Mouse (Mus musculus): ENCODE measurements around the gene Aebp1. TPM values are rescaled to one million over a fixed set of nuclear protein-coding genes. Genes with fewer than 3 reads are reported as not detected.

The Aebp1 gene
- total and polyA plus RNA-seq, 2 experiments from 2014 or later: 19.8 to 25.8 TPM

DNA sequence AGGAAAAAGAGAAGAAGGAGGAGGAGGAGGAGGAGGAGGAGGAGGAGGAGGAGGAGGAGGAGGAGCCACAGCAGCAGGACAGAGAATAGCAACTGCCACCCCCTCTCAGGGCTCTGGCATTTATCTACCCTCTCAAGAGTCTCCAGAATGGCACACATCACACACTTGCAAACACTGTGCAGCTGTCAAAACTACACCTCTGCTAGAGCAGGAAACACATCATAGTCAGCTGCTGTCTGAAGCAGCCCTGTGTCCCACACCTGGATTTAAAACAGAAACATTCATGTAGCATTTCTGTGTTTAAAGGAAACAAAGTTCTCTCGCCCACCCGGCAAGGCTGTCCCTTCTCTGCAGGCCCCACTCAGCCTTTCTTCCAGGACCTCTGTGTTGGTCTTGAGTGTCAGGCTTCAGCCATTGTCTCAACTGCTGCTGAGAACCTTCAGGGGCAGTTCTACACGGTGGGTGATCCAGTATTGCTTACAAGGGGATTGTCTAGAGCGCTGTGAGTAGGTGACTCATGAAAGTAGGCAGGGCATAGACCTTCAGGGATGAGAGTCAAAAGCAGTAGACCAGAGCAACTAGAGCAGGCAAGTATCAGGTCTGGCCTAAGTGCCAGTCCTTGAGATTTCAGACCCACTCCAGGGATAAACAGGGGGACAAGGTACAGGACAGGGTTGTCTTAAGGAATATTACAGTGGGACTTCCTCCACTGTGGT is 10.6 kb upstream of the Aebp1 start:
- no peak for TF ChIP-seq CTCF (IDR thresholded peaks at IDR 0.05)
- Histone ChIP-seq H3K9me3 (ENCODE audit: low read length) (no peaks in the 10 kb centered on the region), H3K9ac (replicated peaks; ENCODE audit: low read length, poor library complexity, severe bottlenecking) (no peak overlapping the region), H3K27me3 (ENCODE audit: insufficient read depth, low read length) (no peaks in the 10 kb centered on the region; the same call in 1 of the 2 replicates), H3K36me3 (ENCODE audit: insufficient read depth, low read length) (no peaks in the 10 kb centered on the region), H3K4me2 (ENCODE audit: low read depth, low read length, poor library complexity, severe bottlenecking) (no peak overlapping the region), H3K4me1 (ENCODE audit: insufficient read depth, low read length) (no peaks in the 10 kb centered on the region), H3K27ac (ENCODE audit: low read depth, low read length) (no peak overlapping the region), H3K4me3 (ENCODE audit: low read depth, low read length) (no peak overlapping the region)
- 60% methylated on average over 4 of the region's 4 CpGs for WGBS
- DNase-seq (ENCODE audit: low spot score): no peak
- ATAC-seq (ENCODE audit: low FRiP score): no peak

DNA sequence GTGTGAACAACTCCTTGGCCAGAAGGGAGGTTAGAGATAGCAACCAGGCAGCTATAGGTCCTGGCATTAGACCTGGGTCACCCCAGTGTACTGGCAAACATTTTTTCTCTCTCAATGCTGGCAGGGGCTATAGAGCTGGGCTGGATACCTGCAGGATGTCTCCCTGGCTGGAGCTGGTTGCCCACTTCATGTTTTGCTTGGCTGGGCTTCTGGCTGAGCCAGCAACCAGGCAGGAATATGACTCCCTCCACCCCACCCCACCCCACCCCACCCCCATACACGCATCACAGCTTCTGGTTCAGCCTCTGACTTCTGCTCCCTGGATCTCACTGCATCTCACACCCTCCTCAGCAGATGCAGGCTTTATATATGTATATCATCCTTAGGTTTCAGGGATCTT is 9.4 kb upstream of the Aebp1 start:
- H3K36me3 ChIP-seq (ENCODE audit: insufficient read depth, low read length): no peaks in the 10 kb centered on the region
- no peaks in the 10 kb centered on the region; the same call in 1 of the 2 replicates for H3K27me3 ChIP-seq (ENCODE audit: insufficient read depth, low read length)
- no peak overlapping the region for H3K27ac ChIP-seq (ENCODE audit: low read depth, low read length)
- H3K4me1 ChIP-seq (ENCODE audit: insufficient read depth, low read length): no peaks in the 10 kb centered on the region
- ATAC-seq (ENCODE audit: low FRiP score) (no peak), DNase-seq (ENCODE audit: low spot score) (no peak)
- TF ChIP-seq CTCF (IDR thresholded peaks at IDR 0.05): no peak
- no peak overlapping the region for H3K4me2 ChIP-seq (ENCODE audit: low read depth, low read length, poor library complexity, severe bottlenecking)
- WGBS: 48% methylated on average over 1 of the region's 1 CpGs
- no peak overlapping the region for H3K4me3 ChIP-seq (ENCODE audit: low read depth, low read length)
- H3K9me3 ChIP-seq (ENCODE audit: low read length): no peaks in the 10 kb centered on the region
- H3K9ac ChIP-seq (replicated peaks; ENCODE audit: low read length, poor library complexity, severe bottlenecking): no peak overlapping the region

GRCm38 (mm10) chr11:5855481-5855880 is 6.3 kb upstream of the Aebp1 start:
- no peak for ATAC-seq (ENCODE audit: low FRiP score)
- TF ChIP-seq CTCF (IDR thresholded peaks at IDR 0.05): no peak
- 0 out of 2 replicates have a peak, but pooled peaks cover 3% of the 10 kb centered on the region for H3K27me3 ChIP-seq (ENCODE audit: insufficient read depth, low read length)
- DNase-seq (ENCODE audit: low spot score): peak; percentile 8
- no peaks in the 10 kb centered on the region for H3K4me1 ChIP-seq (ENCODE audit: insufficient read depth, low read length)
- no peak overlapping the region for H3K9ac ChIP-seq (replicated peaks; ENCODE audit: low read length, poor library complexity, severe bottlenecking)
- no peak overlapping the region for H3K27ac ChIP-seq (ENCODE audit: low read depth, low read length)
- H3K9me3 ChIP-seq (ENCODE audit: low read length): no peaks in the 10 kb centered on the region
- H3K4me2 ChIP-seq (ENCODE audit: low read depth, low read length, poor library complexity, severe bottlenecking): no peak overlapping the region
- no peak overlapping the region for H3K4me3 ChIP-seq (ENCODE audit: low read depth, low read length)
- H3K36me3 ChIP-seq (ENCODE audit: insufficient read depth, low read length): no peaks in the 10 kb centered on the region

GRCm38 (mm10) chr11:5855902-5856301 is 5.8 kb upstream of the Aebp1 start:
- H3K4me3 ChIP-seq (ENCODE audit: low read depth, low read length): no peak overlapping the region
- H3K4me1 ChIP-seq (ENCODE audit: insufficient read depth, low read length): no peaks in the 10 kb centered on the region
- no peak overlapping the region for H3K9ac ChIP-seq (replicated peaks; ENCODE audit: low read length, poor library complexity, severe bottlenecking)
- no peaks in the 10 kb centered on the region for H3K36me3 ChIP-seq (ENCODE audit: insufficient read depth, low read length)
- peak; percentile 63 for DNase-seq (ENCODE audit: low spot score)
- no peak for TF ChIP-seq CTCF (IDR thresholded peaks at IDR 0.05)
- H3K27ac ChIP-seq (ENCODE audit: low read depth, low read length): no peak overlapping the region
- peaks cover 7% of the 10 kb centered on the region; the same call in 1 of the 2 replicates for H3K27me3 ChIP-seq (ENCODE audit: insufficient read depth, low read length)
- no peaks in the 10 kb centered on the region for H3K9me3 ChIP-seq (ENCODE audit: low read length)
- WGBS: 42% methylated on average over 7 of the region's 7 CpGs
- no peak overlapping the region for H3K4me2 ChIP-seq (ENCODE audit: low read depth, low read length, poor library complexity, severe bottlenecking)
- ATAC-seq (ENCODE audit: low FRiP score): peak; percentile 52; the same call in 1 of the 2 replicates

GRCm38 (mm10) chr11:5856479-5857130 is 5.1 kb upstream of the Aebp1 start:
- no peak overlapping the region for H3K27ac ChIP-seq (ENCODE audit: low read depth, low read length)
- peaks cover 14% of the 10 kb centered on the region for H3K27me3 ChIP-seq (ENCODE audit: insufficient read depth, low read length)
- TF ChIP-seq CTCF (IDR thresholded peaks at IDR 0.05): no peak
- H3K4me2 ChIP-seq (ENCODE audit: low read depth, low read length, poor library complexity, severe bottlenecking): no peak overlapping the region
- no peak overlapping the region for H3K4me3 ChIP-seq (ENCODE audit: low read depth, low read length)
- H3K9ac ChIP-seq (replicated peaks; ENCODE audit: low read length, poor library complexity, severe bottlenecking): no peak overlapping the region
- H3K9me3 ChIP-seq (ENCODE audit: low read length): no peaks in the 10 kb centered on the region
- WGBS: 78% methylated on average over 8 of the region's 8 CpGs
- no peak for DNase-seq (ENCODE audit: low spot score)
- ATAC-seq (ENCODE audit: low FRiP score): no peak
- H3K4me1 ChIP-seq (ENCODE audit: insufficient read depth, low read length): no peaks in the 10 kb centered on the region
- no peaks in the 10 kb centered on the region for H3K36me3 ChIP-seq (ENCODE audit: insufficient read depth, low read length)

DNA sequence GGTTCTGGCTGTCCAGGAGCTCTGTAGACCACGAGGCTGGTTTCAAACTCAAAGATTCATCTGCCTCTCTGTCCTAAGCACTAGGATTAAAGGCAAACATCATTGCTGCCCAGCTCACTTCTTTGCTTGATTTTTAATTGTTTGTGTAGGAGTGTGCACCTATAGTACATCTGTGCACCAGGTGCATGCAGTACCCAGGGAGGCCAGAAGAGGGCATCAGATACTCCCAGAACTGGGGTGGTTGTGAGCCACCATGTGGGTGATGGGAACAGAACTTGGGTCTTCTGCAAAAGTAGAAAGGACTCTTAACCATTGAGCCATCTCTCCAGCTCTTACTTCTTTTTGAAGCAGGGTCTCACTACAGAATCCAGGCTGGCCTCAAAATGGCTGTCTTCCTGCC is 3.0 kb upstream of the Aebp1 start:
- no peak for DNase-seq (ENCODE audit: low spot score)
- Histone ChIP-seq H3K27ac (ENCODE audit: low read depth, low read length) (no peak overlapping the region), H3K36me3 (ENCODE audit: insufficient read depth, low read length) (no peaks in the 10 kb centered on the region), H3K4me3 (ENCODE audit: low read depth, low read length) (no peak overlapping the region), H3K27me3 (ENCODE audit: insufficient read depth, low read length) (peaks cover 26% of the 10 kb centered on the region), H3K9ac (replicated peaks; ENCODE audit: low read length, poor library complexity, severe bottlenecking) (no peak overlapping the region), H3K4me1 (ENCODE audit: insufficient read depth, low read length) (no peaks in the 10 kb centered on the region), H3K9me3 (ENCODE audit: low read length) (no peaks in the 10 kb centered on the region), H3K4me2 (ENCODE audit: low read depth, low read length, poor library complexity, severe bottlenecking) (no peak overlapping the region)
- TF ChIP-seq CTCF (IDR thresholded peaks at IDR 0.05): peak; percentile 30
- ATAC-seq (ENCODE audit: low FRiP score): no peak
- WGBS: 93% methylated on average over 1 of the region's 1 CpGs
